Mouse (Mus musculus) heart, postnatal 0 days (tissue): ENCODE data around the gene Sqstm1. TPM values are rescaled to one million over a fixed set of nuclear protein-coding genes. Genes with fewer than 3 reads are reported as not detected.

Experiments
- ATAC-seq: fragments of 200-750 bp; cut with Nextera tagmentation; 2 replicates; pipeline ENCODE4 v1.8.0; 2017; ENCODE audit warnings: low read depth, moderate number of reproducible peaks, moderate library complexity; ENCODE audit not compliant: insufficient read depth
- DNase-seq: peaks from one replicate; pipeline ENCODE4 v3.0.0-alpha.2; 2016; ENCODE audit warnings: low spot score
- H3K27ac ChIP-seq: fragments of 300-500 bp; sonication (generic); 2 replicates; pipeline ENCODE4 v1.5.1; 2014; ENCODE audit warnings: low read depth, mild to moderate bottlenecking
- H3K27me3 ChIP-seq: fragments of 300-500 bp; sonication (generic); 2 replicates; pipeline ENCODE4 v1.6.1; 2014; ENCODE audit warnings: low read length, mixed read lengths; ENCODE audit not compliant: control insufficient read depth, insufficient read depth
- H3K36me3 ChIP-seq: fragments of 300-500 bp; sonication (generic); replicated peaks from 2 replicates; pipeline ENCODE4 v1.6.1; 2014; ENCODE audit warnings: low read length, mixed read lengths; ENCODE audit not compliant: control insufficient read depth, insufficient read depth
- H3K4me1 ChIP-seq: fragments of 300-500 bp; sonication (generic); 2 replicates; pipeline ENCODE4 v1.6.1; 2014; ENCODE audit warnings: antibody characterized with exemption; ENCODE audit not compliant: control insufficient read depth, insufficient read depth
- H3K4me2 ChIP-seq: fragments of 300-500 bp; sonication (generic); 2 replicates; pipeline ENCODE4 v1.6.1; 2014; ENCODE audit warnings: low read depth, mild to moderate bottlenecking, low read length, moderate library complexity
- H3K4me3 ChIP-seq: fragments of 300-500 bp; sonication (generic); 2 replicates; pipeline ENCODE4 v1.5.1; 2014; ENCODE audit warnings: low read depth, low read length
- H3K9ac ChIP-seq: fragments of 300-500 bp; sonication (generic); replicated peaks from 2 replicates; pipeline ENCODE4 v1.6.1; 2014; ENCODE audit warnings: low read depth, low read length, mixed read lengths
- H3K9me3 ChIP-seq: fragments of 300-500 bp; sonication (generic); replicated peaks from 2 replicates; pipeline ENCODE4 v1.6.1; 2016; ENCODE audit warnings: low read length; ENCODE audit not compliant: control insufficient read depth
- CTCF ChIP-seq: IDR thresholded peaks from 2 replicates; pipeline ENCODE4 v1.5.1; 2016; ENCODE audit warnings: antibody characterized with exemption, control low read depth, low read depth
- EP300 ChIP-seq: IDR thresholded peaks from 2 replicates; pipeline ENCODE4 v1.6.1; 2016; ENCODE audit warnings: antibody characterized with exemption, low read depth
- WGBS: fragments of 180-500 bp; shearing (Covaris S2); extraction: QIAGEN DNeasy Blood & Tissue Kit; methylation state at CpG from one replicate; pipeline ENCODE4 v1.1.7; 2014; 5-methylcytosine and 5-hydroxymethylcytosine counted together
- polyA plus RNA-seq: library from polyadenylated mRNA; unstranded; fragments of >200 nt; fragmentation: Nextera tagmentation; extraction: Ambion mirVana; gene quantifications from 2 replicates; pipeline ENCODE4 v1.2.1, GENCODE M21; 2015
- total RNA-seq: library from RNA; depleted of rRNA; stranded (reverse); fragments of >200 nt; gene quantifications from 2 replicates; pipeline ENCODE4 v1.2.3, GENCODE M21; 2014; ENCODE audit warnings: low replicate concordance

Gene Sqstm1
- total and polyA plus RNA-seq, 2 experiments from 2014 or later, result 244 to 249 TPM

DNA sequence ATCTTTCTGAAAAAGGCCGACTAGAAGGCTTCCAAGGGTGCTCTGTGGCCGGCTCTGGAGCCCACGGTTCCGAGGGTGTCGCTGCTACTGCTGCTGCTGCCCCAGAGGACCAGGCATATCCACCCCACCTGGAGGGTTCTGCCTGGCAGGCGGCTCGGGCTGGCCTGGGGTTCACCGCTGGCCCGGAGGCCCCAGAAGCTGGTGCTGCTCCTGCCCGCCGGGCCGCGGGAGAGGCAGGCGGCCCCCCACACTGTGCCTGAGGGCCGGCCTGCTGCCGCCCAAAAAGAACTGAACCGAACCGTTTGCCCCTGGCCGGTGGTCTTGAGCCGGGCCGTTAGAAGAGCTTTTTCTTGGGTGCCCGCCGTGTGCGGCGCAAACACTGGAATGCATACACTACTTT, 24.0 kb upstream of the Sqstm1 start:
- DNase-seq (no peak), ATAC-seq (no peak)
- Histone ChIP-seq H3K4me2 (no peak overlapping the region), H3K36me3 (peaks cover 37% of the 10 kb centered on the region), H3K4me3 (no peak overlapping the region), H3K9ac (no peak overlapping the region), H3K27me3 (peaks cover 12% of the 10 kb centered on the region), H3K27ac (no peak overlapping the region), H3K4me1 (peaks cover 16% of the 10 kb centered on the region), H3K9me3 (no peaks in the 10 kb centered on the region)
- no peak for TF ChIP-seq EP300
- no peak for TF ChIP-seq CTCF
- 97% methylated on average over 25 of the region's 25 CpGs for WGBS

DNA sequence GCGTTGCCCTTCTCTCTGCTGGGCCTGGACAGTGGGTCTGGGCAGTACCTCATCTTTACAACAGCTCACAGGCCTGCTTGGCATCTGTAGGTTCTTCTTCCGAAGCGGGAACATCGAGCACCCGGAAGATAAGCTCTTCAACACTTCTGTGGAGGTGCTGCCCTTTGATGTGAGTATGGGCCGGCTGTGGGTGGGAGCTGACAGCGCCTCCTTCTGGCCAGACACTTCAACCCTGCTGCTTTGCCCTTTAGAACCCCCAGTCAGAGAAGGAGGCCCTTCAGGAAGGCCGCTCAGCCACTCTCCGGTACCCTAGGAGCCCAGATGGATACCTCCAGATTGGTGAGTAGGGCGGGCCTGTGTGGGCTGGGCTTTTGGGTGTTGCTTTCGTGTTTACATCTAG, 23.4 kb upstream of the Sqstm1 start:
- Histone ChIP-seq H3K36me3 (peaks cover 37% of the 10 kb centered on the region), H3K27ac (no peak overlapping the region), H3K27me3 (peaks cover 12% of the 10 kb centered on the region), H3K4me2 (no peak overlapping the region), H3K9me3 (no peaks in the 10 kb centered on the region), H3K4me3 (no peak overlapping the region), H3K4me1 (peaks cover 16% of the 10 kb centered on the region), H3K9ac (no peak overlapping the region)
- DNase-seq (no peak), ATAC-seq (no peak)
- peak; percentile 6; the same call in 1 of the 2 replicates for TF ChIP-seq CTCF
- TF ChIP-seq EP300, result no peak
- WGBS, result 80% methylated on average over 11 of the region's 11 CpGs

DNA sequence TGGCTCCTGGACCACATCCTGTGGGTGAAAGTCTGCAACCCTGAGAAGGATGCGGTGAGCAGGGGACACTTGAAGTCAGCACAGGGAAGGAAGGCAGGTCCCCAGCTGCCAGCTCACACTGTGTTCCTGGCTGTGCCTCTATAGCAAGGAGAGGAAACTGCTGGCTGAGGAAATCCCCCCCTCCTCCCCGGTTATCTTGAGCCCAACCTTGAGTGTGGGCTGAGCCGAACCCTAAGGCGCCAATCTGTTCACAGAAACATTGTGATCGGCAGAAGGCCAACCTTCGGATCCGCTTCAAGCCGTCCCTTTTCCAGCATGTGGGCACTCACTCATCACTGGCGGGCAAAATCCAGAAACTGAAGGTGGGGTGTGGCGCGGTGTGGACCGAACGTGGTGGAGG, 22.4 kb upstream of the Sqstm1 start:
- no peak overlapping the region for H3K27ac ChIP-seq
- ATAC-seq, result no peak
- H3K9me3 ChIP-seq, result no peaks in the 10 kb centered on the region
- H3K4me1 ChIP-seq, result peaks cover 16% of the 10 kb centered on the region
- no peak for TF ChIP-seq CTCF
- TF ChIP-seq EP300, result no peak
- WGBS, result 90% methylated on average over 13 of the region's 13 CpGs
- H3K4me3 ChIP-seq, result no peak overlapping the region
- DNase-seq, result no peak
- H3K27me3 ChIP-seq, result peaks cover 9% of the 10 kb centered on the region
- peaks cover 37% of the 10 kb centered on the region for H3K36me3 ChIP-seq
- H3K4me2 ChIP-seq, result no peak overlapping the region
- no peak overlapping the region for H3K9ac ChIP-seq

DNA sequence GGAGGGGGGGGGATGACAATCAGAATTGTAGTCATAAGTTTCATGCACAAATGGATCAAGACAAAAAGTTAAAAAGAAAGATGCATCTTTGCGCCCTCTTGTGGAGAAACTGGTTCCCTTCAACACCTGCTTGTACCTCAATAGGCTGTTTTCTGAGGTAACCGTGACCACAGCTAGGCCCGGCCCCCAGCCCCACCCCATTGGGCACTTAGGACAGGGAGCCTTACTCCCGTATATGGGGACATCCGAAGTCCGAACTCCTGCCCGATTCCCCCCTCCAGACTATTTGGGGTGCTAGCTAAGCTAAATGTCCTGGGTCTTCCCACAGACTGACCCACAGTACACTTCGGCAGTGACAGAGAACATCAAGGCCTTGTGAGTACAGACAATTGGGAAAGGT, 20.8 kb upstream of the Sqstm1 start:
- Histone ChIP-seq H3K27me3 (no peaks in the 10 kb centered on the region), H3K9me3 (no peaks in the 10 kb centered on the region), H3K4me1 (peaks cover 22% of the 10 kb centered on the region), H3K27ac (no peak overlapping the region), H3K4me3 (no peak overlapping the region), H3K36me3 (peaks cover 37% of the 10 kb centered on the region), H3K4me2 (peak overlapping the region; percentile 36), H3K9ac (no peak overlapping the region)
- DNase-seq (no peak), ATAC-seq (no peak; the same call in 1 of the 2 replicates)
- WGBS, result 24% methylated on average over 8 of the region's 8 CpGs
- TF ChIP-seq EP300 (no peak), CTCF (peak; percentile 64)

DNA sequence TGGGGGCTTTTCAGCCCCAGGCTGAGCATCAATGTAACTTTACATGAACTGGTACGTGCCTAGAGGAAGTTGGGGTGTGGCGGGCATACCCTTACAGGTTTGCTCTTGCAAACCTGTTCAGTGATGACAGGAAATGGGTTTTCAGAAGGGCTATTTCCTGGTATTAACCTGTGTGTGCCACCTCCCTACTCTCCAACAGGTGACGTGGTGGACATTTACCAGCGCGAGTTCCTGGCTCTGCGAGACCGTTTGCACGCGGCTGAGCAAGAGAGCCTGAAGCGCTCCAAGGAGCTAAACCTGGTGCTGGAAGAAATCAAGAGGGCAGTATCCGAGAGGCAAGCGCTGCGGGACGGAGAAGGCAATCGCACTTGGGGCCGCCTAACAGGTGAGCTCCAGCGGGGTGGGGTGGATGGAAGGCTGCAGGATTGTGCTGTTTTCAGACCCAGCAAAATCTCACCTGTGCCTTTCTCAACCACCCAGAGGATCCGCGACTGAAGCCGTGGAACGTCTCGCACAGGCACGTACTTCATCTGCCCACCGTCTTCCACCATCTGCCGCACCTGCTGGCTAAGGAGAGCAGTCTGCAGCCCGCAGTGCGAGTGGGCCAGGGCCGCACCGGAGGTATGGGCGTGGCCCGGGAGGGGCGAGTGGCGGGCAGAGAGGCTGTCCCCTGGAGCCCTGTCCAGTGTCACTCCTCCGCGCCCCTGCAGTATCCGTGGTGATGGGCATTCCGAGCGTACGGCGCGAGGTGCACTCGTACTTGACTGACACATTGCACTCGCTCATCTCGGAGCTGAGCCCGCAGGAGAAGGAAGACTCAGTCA, 20.1 kb upstream of the Sqstm1 start:
- no peaks in the 10 kb centered on the region for H3K27me3 ChIP-seq
- H3K9me3 ChIP-seq, result no peaks in the 10 kb centered on the region
- TF ChIP-seq CTCF, result no peak
- no peak for TF ChIP-seq EP300
- no peak overlapping the region for H3K4me3 ChIP-seq
- peaks cover 24% of the 10 kb centered on the region for H3K4me1 ChIP-seq
- H3K36me3 ChIP-seq, result peaks cover 37% of the 10 kb centered on the region
- no peak overlapping the region for H3K9ac ChIP-seq
- H3K27ac ChIP-seq, result no peak overlapping the region
- ATAC-seq, result no peak
- DNase-seq, result no peak
- 50% methylated on average over 45 of the region's 45 CpGs for WGBS
- peak overlapping the region; percentile 36 for H3K4me2 ChIP-seq

DNA sequence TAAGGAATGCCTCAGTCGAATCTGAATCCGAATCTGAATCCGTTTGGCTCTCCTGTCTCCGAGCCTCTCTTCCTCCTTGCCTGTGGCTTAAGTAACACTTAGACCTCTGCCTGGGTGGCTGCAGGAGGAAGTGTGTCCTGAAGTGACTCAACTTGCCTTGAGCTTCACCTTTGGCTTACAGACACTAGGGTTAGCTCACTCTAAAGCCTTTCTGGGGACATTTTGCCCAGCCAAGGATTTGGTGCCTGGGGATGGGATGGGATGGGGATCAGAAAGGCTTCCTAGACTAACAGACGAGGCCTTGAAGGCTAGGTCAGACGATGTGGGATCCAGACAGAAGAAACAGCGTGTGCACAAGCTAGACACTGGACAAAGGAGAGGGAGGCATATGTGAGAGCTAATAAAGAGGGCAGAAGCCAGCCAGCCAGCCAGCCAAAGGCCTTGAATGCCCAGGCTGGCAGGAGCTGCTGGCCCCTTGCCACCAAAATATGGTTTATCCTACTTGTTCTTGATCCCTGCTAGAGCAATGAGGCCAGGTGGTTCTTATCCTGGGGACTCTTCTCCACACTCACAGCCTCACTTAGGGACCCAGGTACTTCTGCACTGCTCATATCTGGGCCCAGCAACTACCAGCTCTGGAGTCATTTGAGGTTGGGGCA, 18.8 kb upstream of the Sqstm1 start:
- Histone ChIP-seq H3K27me3 (no peaks in the 10 kb centered on the region), H3K4me3 (no peak overlapping the region), H3K27ac (0 out of 2 replicates have a peak overlapping the region, but pooled peaks have one; percentile 2), H3K4me2 (no peak overlapping the region), H3K9me3 (no peaks in the 10 kb centered on the region), H3K4me1 (peaks cover 24% of the 10 kb centered on the region), H3K36me3 (peaks cover 32% of the 10 kb centered on the region), H3K9ac (no peak overlapping the region)
- no peak for DNase-seq
- WGBS, result 66% methylated on average over 7 of the region's 7 CpGs
- no peak for ATAC-seq
- TF ChIP-seq EP300, result no peak
